Mouse (Mus musculus) ES-Bruce4 (cell line): ENCODE data around the gene Mcrs1.

Experiments used
- CTCF ChIP-seq: IDR thresholded peaks from one replicate; pipeline ENCODE4 v1.8.1; 2011; ENCODE audit warnings: low read depth, low read length
- EP300 ChIP-seq: IDR thresholded peaks from 2 replicates; pipeline ENCODE4 v1.6.1; 2011; ENCODE audit warnings: low read depth, low read length; ENCODE audit not compliant: insufficient read depth
- POLR2A ChIP-seq: IDR thresholded peaks from one replicate; pipeline ENCODE4 v1.8.1; 2011; ENCODE audit warnings: low read length; ENCODE audit not compliant: insufficient read depth

DNA sequence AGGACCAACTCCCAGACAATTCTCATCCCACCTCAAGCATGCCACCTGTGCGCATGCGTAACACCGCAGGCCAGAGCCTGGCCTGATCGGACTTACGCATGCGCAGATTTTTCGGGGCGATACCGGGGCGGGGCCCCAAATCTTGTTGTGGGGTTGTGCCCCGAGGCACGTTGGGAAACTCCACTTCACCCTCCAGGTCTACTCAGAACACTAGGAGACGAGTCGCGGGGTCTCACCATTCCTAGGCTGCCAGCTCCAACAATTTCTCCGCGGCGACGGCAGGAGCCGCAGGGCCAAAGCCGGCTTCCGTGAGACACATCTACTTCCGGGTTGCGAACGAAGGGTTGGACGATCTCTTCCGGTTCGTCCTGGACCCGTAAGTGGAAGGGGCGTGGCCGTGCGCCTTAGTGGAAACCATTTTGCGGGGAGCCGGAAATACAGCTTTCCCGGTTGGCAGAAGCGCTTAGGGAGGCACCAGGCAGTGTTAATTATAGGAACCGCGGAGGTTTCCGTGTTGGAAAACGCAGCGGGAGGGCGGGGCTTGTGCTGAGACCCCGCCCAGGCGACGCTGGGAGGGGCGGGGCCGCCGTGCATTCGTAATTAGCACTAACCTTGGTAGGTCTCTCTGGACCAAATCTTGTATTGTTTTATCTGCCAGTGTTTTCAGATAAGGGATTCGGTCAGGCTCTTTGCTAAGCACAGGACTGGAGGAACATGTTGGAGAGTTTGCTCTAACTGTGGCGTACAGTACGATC lies at the start of gene Mcrs1:
- TF ChIP-seq CTCF (no peak), EP300 (no peak), POLR2A (no peak)
